Mouse (Mus musculus) kidney, adult 9 months (tissue): Measurements from ENCODE around the gene Myo5a.

Experiments
- DNase-seq: peaks from one replicate; pipeline ENCODE4 v3.0.0; 2022

Myo5a gene

GRCm38 (mm10) chr9:75072361-75072760 is 1.5 kb downstream of the Myo5a start:
- no peak for DNase-seq

GRCm38 (mm10) chr9:75077191-75077590 is 6.4 kb downstream of the Myo5a start:
- no peak for DNase-seq

- no peak for DNase-seq
These were observed 14.5 kb downstream of the Myo5a start for GRCm38 (mm10) chr9:75085242-75085824.

GRCm38 (mm10) chr9:75087823-75088222 is 17.0 kb downstream of the Myo5a start:
- DNase-seq: no peak

GRCm38 (mm10) chr9:75089285-75089684 is 18.5 kb downstream of the Myo5a start:
- no peak for DNase-seq

GRCm38 (mm10) chr9:75092134-75092533 is 21.3 kb downstream of the Myo5a start:
- no peak for DNase-seq

- DNase-seq: peak; percentile 12
These were observed 23.9 kb downstream of the Myo5a start for GRCm38 (mm10) chr9:75094762-75095161.

- DNase-seq: no peak
These were observed 28.1 kb downstream of the Myo5a start for GRCm38 (mm10) chr9:75098937-75099336.

- DNase-seq: no peak
These were observed 29.5 kb downstream of the Myo5a start for GRCm38 (mm10) chr9:75100157-75100781.

- DNase-seq: no peak
These were observed 31.3 kb downstream of the Myo5a start for GRCm38 (mm10) chr9:75102131-75102530.

GRCm38 (mm10) chr9:75116571-75117177 is 45.9 kb downstream of the Myo5a start:
- DNase-seq: peak; percentile 84

GRCm38 (mm10) chr9:75121126-75121525 is 50.3 kb downstream of the Myo5a start:
- DNase-seq: no peak

- DNase-seq: no peak
These were observed 53.4 kb downstream of the Myo5a start for GRCm38 (mm10) chr9:75124201-75124721.

- no peak for DNase-seq
These were observed 59.7 kb downstream of the Myo5a start for GRCm38 (mm10) chr9:75130553-75130952.

- DNase-seq: peak; percentile 21
These were observed 76.1 kb downstream of the Myo5a start for GRCm38 (mm10) chr9:75146911-75147310.

GRCm38 (mm10) chr9:75160525-75160924 is 89.7 kb downstream of the Myo5a start:
- no peak for DNase-seq

GRCm38 (mm10) chr9:75163650-75164049 is 92.8 kb downstream of the Myo5a start:
- no peak for DNase-seq

- no peak for DNase-seq
These were observed 100.9 kb downstream of the Myo5a start for GRCm38 (mm10) chr9:75171721-75172120.

GRCm38 (mm10) chr9:75187646-75188260 is 116.9 kb downstream of the Myo5a start:
- no peak for DNase-seq

GRCm38 (mm10) chr9:75193858-75194257 is 123.0 kb downstream of the Myo5a start:
- DNase-seq: no peak

- DNase-seq: no peak
These were observed 125.5 kb downstream of the Myo5a start for GRCm38 (mm10) chr9:75196335-75196734.

- peak; percentile 48 for DNase-seq
These were observed 126.5 kb downstream of the Myo5a start for GRCm38 (mm10) chr9:75197297-75197696.

- no peak for DNase-seq
These were observed 130.7 kb downstream of the Myo5a start for GRCm38 (mm10) chr9:75201506-75201905.

GRCm38 (mm10) chr9:75202036-75202435 is 131.2 kb downstream of the Myo5a start:
- no peak for DNase-seq
